8 mouse cellular contexts compared by ENCODE assay signal in the genomic region with DNA sequence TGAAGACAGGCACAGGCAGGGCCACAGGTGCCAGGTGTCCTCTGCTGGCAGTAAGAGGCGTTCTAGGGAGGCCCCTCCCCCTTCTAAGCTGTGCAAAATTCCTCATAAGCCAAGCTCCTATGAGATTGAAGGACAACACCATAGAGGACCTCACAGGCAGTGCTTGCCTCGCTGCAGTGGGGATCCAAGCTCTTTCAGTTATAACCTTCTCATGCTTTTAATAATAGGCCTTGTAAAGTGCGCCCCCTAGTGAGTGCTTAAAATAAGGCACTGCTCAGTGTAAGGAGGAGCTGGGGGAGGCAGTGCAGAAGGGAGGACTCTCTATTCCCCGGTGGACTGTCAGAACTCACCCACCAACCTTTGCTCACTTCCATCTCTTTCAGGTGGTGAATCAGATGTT. TPM values are rescaled to one million over a fixed set of nuclear protein-coding genes. Genes with fewer than 3 reads are reported as not detected.
A peak's percentile ranks its signal among the peaks of the same experiment; 100 is the strongest.
DNase-seq lines count a peak whose midpoint lies in the region; ATAC-seq lines count a peak whose summit lies in the region.

No protein-coding gene starts in this region.

- no peak overlapping the region for H3K4me3 ChIP-seq in kidney, embryonic 14.5 days (ENCODE audit: low read length)
- H3K4me3 ChIP-seq in limb, embryonic 13.5 days = no peak overlapping the region
- no peak overlapping the region for H3K4me3 ChIP-seq in midbrain, embryonic 15.5 days

- ATAC-seq in kidney, embryonic 14.5 days (ENCODE audit: low FRiP score, low TSS enrichment) = peak; percentile 29; the same call in 1 of the 2 replicates
- ATAC-seq in limb, embryonic 13.5 days (ENCODE audit: low FRiP score, low read depth) = peak; percentile 50
- peak; percentile 67 for ATAC-seq in midbrain, embryonic 15.5 days (replicated peaks)

- no peaks in the 10 kb centered on the region for H3K27me3 ChIP-seq in kidney, embryonic 14.5 days (ENCODE audit: control insufficient read depth, insufficient read depth, low read length)
- no peaks in the 10 kb centered on the region for H3K27me3 ChIP-seq in limb, embryonic 13.5 days
- no peaks in the 10 kb centered on the region; the same call in 1 of the 2 replicates for H3K27me3 ChIP-seq in midbrain, embryonic 15.5 days (replicated peaks)

- H3K9me3 ChIP-seq in kidney, embryonic 14.5 days (ENCODE audit: control insufficient read depth, low read length) = no peaks in the 10 kb centered on the region
- H3K9me3 ChIP-seq in limb, embryonic 13.5 days = no peaks in the 10 kb centered on the region
- H3K9me3 ChIP-seq in midbrain, embryonic 15.5 days = no peaks in the 10 kb centered on the region

- no peak overlapping the region for H3K4me2 ChIP-seq in kidney, embryonic 14.5 days (replicated peaks; ENCODE audit: low read depth, low read length)
- H3K4me2 ChIP-seq in limb, embryonic 13.5 days (replicated peaks) = no peak overlapping the region
- H3K4me2 ChIP-seq in midbrain, embryonic 15.5 days = no peak overlapping the region

- H3K27ac ChIP-seq in kidney, embryonic 14.5 days (ENCODE audit: low read depth, low read length) = no peak overlapping the region
- no peak overlapping the region for H3K27ac ChIP-seq in limb, embryonic 13.5 days
- H3K27ac ChIP-seq in midbrain, embryonic 15.5 days = no peak overlapping the region

- H3K9ac ChIP-seq in kidney, embryonic 14.5 days (ENCODE audit: low read depth, low read length) = no peak overlapping the region
- H3K9ac ChIP-seq in limb, embryonic 13.5 days = 0 out of 2 replicates have a peak overlapping the region, but pooled peaks have one; percentile 21
- no peak overlapping the region for H3K9ac ChIP-seq in midbrain, embryonic 15.5 days

- 14% methylated on average over 4 of the region's 4 CpGs for WGBS in kidney, embryonic 14.5 days
- WGBS in limb, embryonic 13.5 days = 12% methylated on average over 4 of the region's 4 CpGs
- WGBS in midbrain, embryonic 15.5 days = 12% methylated on average over 4 of the region's 4 CpGs

- peak; percentile 95 for DNase-seq in 3T3-L1 (ENCODE audit: low read depth, low spot score)
- peak; percentile 68 to 78 for DNase-seq in adrenal gland, adult 18-20 months (ENCODE audit: low spot score in 2 of 2)
- peak; percentile 89 for DNase-seq in embryo, embryonic 11 days
- peak; percentile 80 for DNase-seq in heart, adult 8-10 months (ENCODE audit: low spot score)
- DNase-seq in spleen, adult 18-20 months = peak; percentile 37 to 73

- H3K36me3 ChIP-seq in kidney, embryonic 14.5 days (ENCODE audit: control insufficient read depth, insufficient read depth, low read length) = no peaks in the 10 kb centered on the region
- H3K36me3 ChIP-seq in limb, embryonic 13.5 days = no peaks in the 10 kb centered on the region
- H3K36me3 ChIP-seq in midbrain, embryonic 15.5 days (replicated peaks) = no peaks in the 10 kb centered on the region

- peaks cover 14% of the 10 kb centered on the region for H3K4me1 ChIP-seq in kidney, embryonic 14.5 days (ENCODE audit: control insufficient read depth, insufficient read depth, low read length)
- H3K4me1 ChIP-seq in limb, embryonic 13.5 days = peaks cover 19% of the 10 kb centered on the region
- H3K4me1 ChIP-seq in midbrain, embryonic 15.5 days = no peaks in the 10 kb centered on the region

RNA-seq across cellular contexts. Expression of a gene that starts 6.1 kb away (rescaled TPM):
- total RNA-seq in adrenal gland, adult 18-20 months (2021) = 10 to 100 TPM; 16.1 to 20.8 TPM
- 10 to 100 TPM; 24.2 to 32.4 (median 28.4) TPM for total RNA-seq in heart, adult 8-10 months (2022)
- polyA plus RNA-seq in kidney, embryonic 14.5 days (2014; fragmentation: Nextera tagmentation; extraction: Ambion mirVana) = 22.4 and 26.3 TPM in 2 replicates
- 4.6 and 6.8 TPM in 2 replicates for polyA plus RNA-seq in limb, embryonic 13.5 days (2015; fragmentation: Nextera tagmentation; extraction: Ambion mirVana)
- polyA plus RNA-seq in midbrain, embryonic 15.5 days (2015; fragmentation: Nextera tagmentation; extraction: Ambion mirVana) = 1.7 and 2.2 TPM in 2 replicates

RNA-seq across cellular contexts. Expression of a gene that starts 8.2 kb away (rescaled TPM):
- total RNA-seq in adrenal gland, adult 18-20 months (2021) = 10 to 100 TPM in 1 of 2 experiments, 1 to 10 TPM in 1; 6.7 to 13.8 TPM
- total RNA-seq in heart, adult 8-10 months (2022) = under 1 TPM in 2 of 4 experiments, not detected in 2; 0.19 to 0.23 TPM
- polyA plus RNA-seq in kidney, embryonic 14.5 days (2014; fragmentation: Nextera tagmentation; extraction: Ambion mirVana) = 1.3 and 1.6 TPM in 2 replicates
- polyA plus RNA-seq in limb, embryonic 13.5 days (2015; fragmentation: Nextera tagmentation; extraction: Ambion mirVana) = 7.8 and 9.3 TPM in 2 replicates
- polyA plus RNA-seq in midbrain, embryonic 15.5 days (2015; fragmentation: Nextera tagmentation; extraction: Ambion mirVana) = 0.43 and 0.67 TPM in 2 replicates

RNA-seq across cellular contexts. Expression of a gene that starts 12.2 kb away (rescaled TPM):
- total RNA-seq in adrenal gland, adult 18-20 months (2021) = not detected
- not detected for total RNA-seq in heart, adult 8-10 months (2022)
- polyA plus RNA-seq in kidney, embryonic 14.5 days (2014; fragmentation: Nextera tagmentation; extraction: Ambion mirVana) = 0.74 and 1.1 TPM in 2 replicates
- not detected in 2 replicates for polyA plus RNA-seq in limb, embryonic 13.5 days (2015; fragmentation: Nextera tagmentation; extraction: Ambion mirVana)
- polyA plus RNA-seq in midbrain, embryonic 15.5 days (2015; fragmentation: Nextera tagmentation; extraction: Ambion mirVana) = not detected in 2 replicates

RNA-seq across cellular contexts. Expression of a gene that starts 20.1 kb away (rescaled TPM):
- 10 to 100 TPM; 27.6 to 33.3 TPM for total RNA-seq in adrenal gland, adult 18-20 months (2021)
- total RNA-seq in heart, adult 8-10 months (2022) = 100 to 1,000 TPM; 134 to 165 (median 153) TPM
- 37.6 and 38.5 TPM in 2 replicates for polyA plus RNA-seq in kidney, embryonic 14.5 days (2014; fragmentation: Nextera tagmentation; extraction: Ambion mirVana)
- 32.9 and 34.2 TPM in 2 replicates for polyA plus RNA-seq in limb, embryonic 13.5 days (2015; fragmentation: Nextera tagmentation; extraction: Ambion mirVana)
- 30.6 and 33.4 TPM in 2 replicates for polyA plus RNA-seq in midbrain, embryonic 15.5 days (2015; fragmentation: Nextera tagmentation; extraction: Ambion mirVana)

RNA-seq across cellular contexts. Expression of a gene that starts 20.1 kb away (rescaled TPM):
- 1 to 10 TPM; 1.1 TPM for total RNA-seq in adrenal gland, adult 18-20 months (2021)
- total RNA-seq in heart, adult 8-10 months (2022) = 1 to 10 TPM in 1 of 4 experiments, under 1 TPM in 3; 0.69 to 1.6 (median 0.81) TPM
- 2.5 and 2.7 TPM in 2 replicates for polyA plus RNA-seq in kidney, embryonic 14.5 days (2014; fragmentation: Nextera tagmentation; extraction: Ambion mirVana)
- 4.5 and 4.7 TPM in 2 replicates for polyA plus RNA-seq in limb, embryonic 13.5 days (2015; fragmentation: Nextera tagmentation; extraction: Ambion mirVana)
- 6.5 and 8.3 TPM in 2 replicates for polyA plus RNA-seq in midbrain, embryonic 15.5 days (2015; fragmentation: Nextera tagmentation; extraction: Ambion mirVana)
